Mouse (Mus musculus) lung, adult 2 months (tissue): ENCODE data around the gene Hcar2. TPM values are rescaled to one million over a fixed set of nuclear protein-coding genes. Genes with fewer than 3 reads are reported as not detected.

Experiments used
- DNase-seq: peaks from one replicate; pipeline ENCODE4 v3.0.0; 2022
- H3K4me1 ChIP-seq: fragments of 200-500 bp; 2 replicates; pipeline ENCODE4 v1.6.1; 2011; ENCODE audit warnings: low read length; ENCODE audit not compliant: control insufficient read depth, insufficient read depth
- H3K4me3 ChIP-seq: fragments of 200-500 bp; replicated peaks from 2 replicates; pipeline ENCODE3; 2011; ENCODE audit warnings: low read depth, mild to moderate bottlenecking, control low read depth, low read length; ENCODE audit errors: extremely low read depth
- CTCF ChIP-seq: fragments of 200-500 bp; IDR thresholded peaks from 2 replicates; pipeline ENCODE4 v1.5.1; 2011; ENCODE audit warnings: mild to moderate bottlenecking, low read length, control low read depth; ENCODE audit not compliant: insufficient read depth
- POLR2A ChIP-seq: fragments of 200-500 bp; IDR thresholded peaks from 2 replicates; pipeline ENCODE4 v1.6.1; 2011; ENCODE audit warnings: low read depth, mild to moderate bottlenecking, control low read depth, low read length, borderline replicate concordance; ENCODE audit errors: extremely low read depth
- WGBS: fragments of 180-500 bp; shearing (Covaris S2); methylation state at CpG from one replicate; pipeline ENCODE4 v1.1.7; 2018; 5-methylcytosine and 5-hydroxymethylcytosine counted together
- polyA plus RNA-seq: library from polyadenylated mRNA; depleted of rRNA; stranded (reverse); fragments of >200 nt; gene quantifications from 2 replicates; pipeline ENCODE4 v1.2.3, GENCODE M21; 2012

Hcar2 gene
- polyA plus RNA-seq, 1 experiment = 12.9 TPM

DNA sequence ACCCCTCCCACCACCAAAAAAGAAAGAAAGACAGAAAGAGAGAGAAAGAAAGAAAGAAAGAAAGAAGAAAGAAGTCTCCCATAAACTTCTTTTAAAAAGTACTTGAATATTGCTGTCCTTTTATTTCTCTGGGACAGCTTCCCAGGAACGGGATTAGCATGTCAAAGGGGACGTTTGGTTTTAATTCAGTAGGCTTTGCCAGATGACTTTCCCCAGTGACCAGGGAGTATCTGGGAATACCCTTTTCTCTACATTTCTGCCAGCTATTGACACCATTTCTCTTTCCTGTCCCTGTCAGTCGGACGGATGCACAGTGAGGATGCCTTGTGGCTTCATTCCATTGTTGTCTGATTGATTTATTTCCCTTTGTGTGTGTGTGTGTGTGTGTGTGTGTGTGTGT lies 21.5 kb downstream of the Hcar2 start:
- Histone ChIP-seq H3K4me3 (no peak overlapping the region), H3K4me1 (no peaks in the 10 kb centered on the region)
- WGBS = 44% methylated on average over 4 of the region's 4 CpGs
- no peak for DNase-seq
- TF ChIP-seq POLR2A (no peak), CTCF (no peak)

GRCm38 (mm10) chr5:123842935-123843282 lies 22.4 kb downstream of the Hcar2 start:
- no peak for DNase-seq
- no peaks in the 10 kb centered on the region for H3K4me1 ChIP-seq
- 61% methylated on average over 3 of the region's 3 CpGs for WGBS
- no peak overlapping the region for H3K4me3 ChIP-seq
- no peak for TF ChIP-seq POLR2A
- no peak for TF ChIP-seq CTCF

GRCm38 (mm10) chr5:123842221-123842934 lies 22.9 kb downstream of the Hcar2 start:
- no peak for DNase-seq
- no peak overlapping the region for H3K4me3 ChIP-seq
- 52% methylated on average over 11 of the region's 11 CpGs for WGBS
- TF ChIP-seq POLR2A = no peak
- TF ChIP-seq CTCF = no peak
- no peaks in the 10 kb centered on the region for H3K4me1 ChIP-seq

DNA sequence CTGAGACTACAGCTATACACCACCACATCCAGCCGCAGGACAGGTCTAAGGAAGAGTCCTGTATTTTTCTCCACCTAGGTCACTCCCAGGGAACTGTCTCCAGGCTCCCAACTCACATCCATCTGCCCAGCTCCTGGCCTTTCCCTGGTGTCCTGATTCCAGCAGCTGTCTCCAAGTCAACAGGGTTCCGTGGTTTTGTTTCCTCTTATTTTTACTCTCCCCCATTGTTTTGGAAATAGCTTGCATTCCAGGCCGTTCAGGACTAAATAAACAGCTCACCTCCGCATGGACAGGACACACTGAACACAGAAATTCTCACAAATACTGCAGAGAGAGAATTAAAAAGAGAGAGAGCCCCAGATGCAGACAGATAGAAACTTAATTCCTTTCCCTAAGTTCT lies 27.9 kb downstream of the Hcar2 start:
- no peak for TF ChIP-seq CTCF
- TF ChIP-seq POLR2A = no peak
- DNase-seq = no peak
- Histone ChIP-seq H3K4me3 (no peak overlapping the region), H3K4me1 (no peaks in the 10 kb centered on the region)
- 46% methylated on average over 4 of the region's 4 CpGs for WGBS

DNA sequence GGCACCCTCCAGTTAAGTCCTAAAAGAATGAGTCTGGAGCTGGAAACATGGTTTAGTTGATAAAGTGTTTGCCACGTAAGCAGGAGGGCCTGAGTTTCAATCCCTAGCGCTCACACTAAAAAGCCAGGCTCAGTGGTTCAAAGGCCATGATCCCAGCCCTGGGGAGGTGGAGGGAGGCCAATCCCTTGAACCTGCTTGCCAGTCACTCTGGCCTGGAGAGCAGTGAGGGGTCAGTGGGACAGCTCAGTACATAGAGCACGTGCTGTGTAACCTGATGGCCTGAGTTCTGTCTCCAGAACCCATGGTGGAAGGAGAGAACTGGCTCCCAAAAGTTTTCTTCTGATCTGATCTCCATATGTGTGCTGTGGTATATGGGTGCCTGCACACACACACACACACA lies 30.5 kb downstream of the Hcar2 start:
- Histone ChIP-seq H3K4me1 (no peaks in the 10 kb centered on the region), H3K4me3 (no peak overlapping the region)
- TF ChIP-seq CTCF = no peak
- no peak for TF ChIP-seq POLR2A
- WGBS = 78% methylated on average over 3 of the region's 3 CpGs
- DNase-seq = no peak

GRCm38 (mm10) chr5:123832309-123832708 lies 33.0 kb downstream of the Hcar2 start:
- TF ChIP-seq CTCF (no peak), POLR2A (no peak)
- whole genome bisulfite sequencing = 72% methylated on average over 7 of the region's 7 CpGs
- DNase-seq = no peak

GRCm38 (mm10) chr5:123827659-123828091 lies 37.6 kb downstream of the Hcar2 start:
- no peaks in the 10 kb centered on the region for H3K4me1 ChIP-seq
- DNase-seq = no peak
- no peak for TF ChIP-seq POLR2A
- peak; percentile 33 for TF ChIP-seq CTCF
- no peak overlapping the region for H3K4me3 ChIP-seq
- 43% methylated on average over 6 of the region's 6 CpGs for WGBS

More at GRCm38 (mm10) chr5:123832309-123832708, 33.0 kb downstream of the Hcar2 start:
- Histone ChIP-seq H3K4me1 (no peaks in the 10 kb centered on the region), H3K4me3 (no peak overlapping the region)

DNA sequence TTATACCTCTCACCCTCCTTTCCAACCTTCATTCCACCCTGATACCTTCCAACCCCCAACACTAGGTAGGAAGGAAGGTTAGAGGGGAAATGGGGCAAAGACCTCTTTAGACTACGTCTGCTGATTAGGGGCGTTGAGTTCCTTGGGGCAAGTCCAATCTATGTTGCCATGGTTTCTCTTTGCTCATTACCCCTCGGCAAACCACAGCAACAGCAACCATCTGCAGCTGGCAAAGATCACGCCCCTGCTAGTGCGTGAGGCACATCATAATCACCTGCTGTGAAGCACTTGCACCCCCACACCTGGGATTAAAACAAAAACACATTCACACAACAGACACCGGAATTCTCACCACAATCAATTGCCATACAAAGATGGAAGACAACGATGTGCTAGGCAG lies 42.6 kb downstream of the Hcar2 start:
- H3K4me3 ChIP-seq = no peak overlapping the region
- WGBS = 71% methylated on average over 7 of the region's 7 CpGs
- no peak for DNase-seq
- no peaks in the 10 kb centered on the region for H3K4me1 ChIP-seq
- TF ChIP-seq POLR2A (no peak), CTCF (no peak)

DNA sequence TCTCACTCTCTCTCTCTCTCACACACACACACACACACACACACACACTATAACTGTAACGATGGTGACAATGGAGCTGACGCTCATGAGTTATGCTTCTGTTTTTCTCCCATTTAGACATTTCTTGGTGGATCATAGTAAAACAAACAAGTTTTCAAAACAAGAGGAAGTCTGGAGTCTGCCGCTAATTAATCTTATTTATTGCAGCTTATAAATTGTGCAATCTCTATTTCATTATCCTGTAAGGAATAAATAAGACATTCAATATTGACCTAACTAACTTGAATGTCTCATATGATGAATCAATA lies 44.1 kb downstream of the Hcar2 start:
- Histone ChIP-seq H3K4me3 (no peak overlapping the region), H3K4me1 (no peaks in the 10 kb centered on the region)
- TF ChIP-seq CTCF (no peak), POLR2A (no peak)
- whole genome bisulfite sequencing = 70% methylated on average over 3 of the region's 3 CpGs
- no peak for DNase-seq

- H3K4me1 ChIP-seq = no peaks in the 10 kb centered on the region
- TF ChIP-seq CTCF (peak; percentile 56; the same call in 1 of the 2 replicates), POLR2A (no peak)
- WGBS = 73% methylated on average over 9 of the region's 9 CpGs
- H3K4me3 ChIP-seq = no peak overlapping the region
- DNase-seq = no peak
Measured at GRCm38 (mm10) chr5:123820501-123821263, 44.6 kb downstream of the Hcar2 start.
